Mouse (Mus musculus): Measurements from ENCODE around the gene Olfr1090. TPM values are rescaled to one million over a fixed set of nuclear protein-coding genes. Genes with fewer than 3 reads are reported as not detected.

Gene Olfr1090
- total RNA-seq (2012; rRNA removed) (not detected in 2 replicates), total RNA-seq (2014; rRNA removed) (not detected in 2 replicates), polyA plus RNA-seq (2012; ENCODE audit: insufficient read length, low read depth) (not detected in 2 replicates)

- Histone ChIP-seq H3K36me3 (replicated peaks in 1 of 2; ENCODE audit: control insufficient read depth in 1 of 2, insufficient read depth in 1 of 2, low read length in 1 of 2) (no peaks in the 10 kb centered on the region), H3K4me3 (replicated peaks in 1 of 3; ENCODE audit: low read depth in 2 of 3, low read length in 2 of 3, poor library complexity in 1 of 3) (no peak within 1 kb of the TSS), H3K4me1 (ENCODE audit: control insufficient read depth in 1 of 2, insufficient read depth in 2 of 2) (no peaks in the 10 kb centered on the region), H3K9me3 (replicated peaks; ENCODE audit: low read length) (peaks cover 12% of the 10 kb centered on the region), H3K4me2 (ENCODE audit: insufficient read depth, low read depth, poor library complexity, severe bottlenecking) (no peak within 1 kb of the TSS), H3K27ac (ENCODE audit: insufficient read depth, low read depth) (no peak within 1 kb of the TSS), H3K79me2 (replicated peaks; ENCODE audit: control insufficient read depth, extremely low read depth, insufficient read depth, poor library complexity, severe bottlenecking) (no peaks in the 10 kb centered on the region), H3K27me3 (replicated peaks) (no peaks in the 10 kb centered on the region), H3K9ac (ENCODE audit: insufficient read depth, low read depth) (no peak within 1 kb of the TSS)
- in situ Hi-C loops (cut with MboI; ENCODE audit: low pct_ligation_motif_present, low pct_unique_long_range_greater_than_20kb, low sequenced_read_pairs): no loop called here
- TF ChIP-seq IRF4 (IDR thresholded peaks at IDR 0.05; ENCODE audit: low read depth, low read length): no peak
- no peak for TF ChIP-seq USF2 (conservative IDR thresholded peaks at IDR 0.05; ENCODE audit: low read depth, low read length)
- no peak for TF ChIP-seq BHLHE40 (IDR thresholded peaks at IDR 0.05; ENCODE audit: low read depth, low read length)
- dilution Hi-C loops (cut with MboI; ENCODE audit: extremely low pct_ligation_motif_present, extremely low pct_unique_long_range_greater_than_20kb, low sequenced_read_pairs): no loop called here
- DNase-seq (ENCODE audit: extremely low read depth): no peak
Observed at GRCm38 (mm10) chr2:86758893-86759292, at the start of gene Olfr1090. TSS of gene Olfr1090 (minus strand) at chr2:86758993.

GRCm38 (mm10) chr2:86782179-86782578 lies 23.4 kb upstream of the Olfr1090 start, which contains the start of gene Olfr1093:
TSS of gene Olfr1093 (plus strand) at chr2:86782479.
- TF ChIP-seq BHLHE40 (IDR thresholded peaks at IDR 0.05; ENCODE audit: low read depth, low read length) (no peak), USF2 (conservative IDR thresholded peaks at IDR 0.05; ENCODE audit: low read depth, low read length) (no peak), CHD2 (IDR thresholded peaks at IDR 0.05; ENCODE audit: low read length) (no peak), NRF1 (IDR thresholded peaks at IDR 0.05; ENCODE audit: low read depth, low read length) (no peak), MAFK (IDR thresholded peaks at IDR 0.05; ENCODE audit: insufficient replicate concordance, low read length) (no peak), MAX (IDR thresholded peaks at IDR 0.05; ENCODE audit: low read length) (no peak), RCOR1 (conservative IDR thresholded peaks at IDR 0.05; ENCODE audit: low read depth, low read length) (no peak), IRF4 (IDR thresholded peaks at IDR 0.05; ENCODE audit: low read depth, low read length) (no peak), SIN3A (IDR thresholded peaks at IDR 0.05; ENCODE audit: low read length) (no peak), UBTF (IDR thresholded peaks at IDR 0.05; ENCODE audit: low read depth, low read length) (no peak), MXI1 (IDR thresholded peaks at IDR 0.05; ENCODE audit: low read depth, low read length) (no peak), RAD21 (IDR thresholded peaks at IDR 0.05; ENCODE audit: low read depth, low read length) (no peak), TCF12 (IDR thresholded peaks at IDR 0.05; ENCODE audit: low read depth, low read length) (no peak), ZMIZ1 (IDR thresholded peaks at IDR 0.05; ENCODE audit: low read depth, low read length) (no peak), HCFC1 (IDR thresholded peaks at IDR 0.05; ENCODE audit: low read depth, low read length) (no peak), PAX5 (IDR thresholded peaks at IDR 0.05; ENCODE audit: low read length) (no peak), NELFE (IDR thresholded peaks at IDR 0.05; ENCODE audit: low read depth, low read length) (no peak)
- no peaks in the 10 kb centered on the region for H3K79me2 ChIP-seq (replicated peaks; ENCODE audit: control insufficient read depth, extremely low read depth, insufficient read depth, poor library complexity, severe bottlenecking)
- in situ Hi-C loops (cut with MboI; ENCODE audit: low pct_ligation_motif_present, low pct_unique_long_range_greater_than_20kb, low sequenced_read_pairs) (no loop called here), dilution Hi-C loops (cut with MboI; ENCODE audit: extremely low pct_ligation_motif_present, extremely low pct_unique_long_range_greater_than_20kb, low sequenced_read_pairs) (no loop called here)
- H3K27ac ChIP-seq (ENCODE audit: insufficient read depth, low read depth): no peak within 1 kb of the TSS
- no peaks in the 10 kb centered on the region for H3K27me3 ChIP-seq (replicated peaks)
- H3K9me3 ChIP-seq (replicated peaks; ENCODE audit: low read length): peaks cover 7% of the 10 kb centered on the region
- H3K36me3 ChIP-seq (replicated peaks in 1 of 2; ENCODE audit: control insufficient read depth in 1 of 2, insufficient read depth in 1 of 2, low read length in 1 of 2): no peaks in the 10 kb centered on the region
- H3K9ac ChIP-seq (ENCODE audit: insufficient read depth, low read depth): no peak within 1 kb of the TSS
- no peak within 1 kb of the TSS for H3K4me2 ChIP-seq (ENCODE audit: insufficient read depth, low read depth, poor library complexity, severe bottlenecking)
- DNase-seq (ENCODE audit: extremely low read depth): no peak
- H3K4me1 ChIP-seq (ENCODE audit: control insufficient read depth in 1 of 2, insufficient read depth in 2 of 2): no peaks in the 10 kb centered on the region
- H3K4me3 ChIP-seq (replicated peaks in 1 of 3; ENCODE audit: low read depth in 2 of 3, low read length in 2 of 3, poor library complexity in 1 of 3): no peak within 1 kb of the TSS

Data from CH12.LX (cell line).